Mouse (Mus musculus) C2C12 (cell line): ENCODE measurements around the gene Pih1d1. TPM values are rescaled to one million over a fixed set of nuclear protein-coding genes. Genes with fewer than 3 reads are reported as not detected.
"Not testable (repeated sequence)": the region's sequence is repeated elsewhere in the genome, so short reads cannot be mapped to it uniquely, and the experiment has no call there.

Experiments used
- H3K27me3 ChIP-seq: one replicate; pipeline ENCODE4 v1.6.1; 2011; ENCODE audit not compliant: control insufficient read depth, insufficient read depth, insufficient read length
- H3K36me3 ChIP-seq: one replicate; pipeline ENCODE4 v1.6.1; 2011; ENCODE audit not compliant: control insufficient read depth, insufficient read depth
- H3K4me3 ChIP-seq: one replicate; pipeline ENCODE4 v1.5.1; 2011; ENCODE audit warnings: mild to moderate bottlenecking, control low read depth; ENCODE audit not compliant: poor library complexity, insufficient read depth, severe bottlenecking
- H3K79me2 ChIP-seq: one replicate; pipeline ENCODE4 v1.6.1; 2011; ENCODE audit not compliant: control insufficient read depth, insufficient read depth
- H3K79me3 ChIP-seq: one replicate; pipeline ENCODE4 v1.6.1; 2011; ENCODE audit warnings: low read depth, control low read depth
- H3ac ChIP-seq: one replicate; pipeline ENCODE3; 2011; ENCODE audit warnings: low read depth; ENCODE audit not compliant: control insufficient read depth, insufficient read length
- CEBPB ChIP-seq: IDR thresholded peaks from one replicate; pipeline ENCODE4 v1.6.1; 2011; ENCODE audit warnings: low read depth, mild to moderate bottlenecking, control low read depth, moderate library complexity
- CTCF ChIP-seq: IDR thresholded peaks from one replicate; pipeline ENCODE4 v1.5.1; 2011; ENCODE audit not compliant: control insufficient read depth, insufficient read depth, insufficient read length
- FOSL1 ChIP-seq: IDR thresholded peaks from one replicate; pipeline ENCODE4 v1.8.0; 2011; ENCODE audit warnings: mild to moderate bottlenecking, low read length; ENCODE audit not compliant: poor library complexity, insufficient read depth, severe bottlenecking
- MAX ChIP-seq: IDR thresholded peaks from one replicate; pipeline ENCODE4 v1.6.1; 2011; ENCODE audit warnings: mild to moderate bottlenecking, control low read depth
- MYOD1 ChIP-seq: IDR thresholded peaks from one replicate; pipeline ENCODE4 v1.6.1; 2011; ENCODE audit warnings: low read depth; ENCODE audit not compliant: control insufficient read depth, insufficient read length
- MYOG ChIP-seq: IDR thresholded peaks from one replicate; pipeline ENCODE4 v1.6.1; 2011; ENCODE audit not compliant: control insufficient read depth, insufficient read length; ENCODE audit errors: extremely low read depth
- USF1 ChIP-seq: IDR thresholded peaks from one replicate; pipeline ENCODE4 v1.6.1; 2011; ENCODE audit warnings: low read depth, mild to moderate bottlenecking, control low read depth, moderate library complexity
- polyA plus RNA-seq: library from polyadenylated mRNA; unstranded; fragments of >200 nt; fragmentation: generic; extraction: Trizol; gene quantifications from one replicate; pipeline ENCODE4 v1.2.1, GENCODE M21; 2012; ENCODE audit warnings: missing spikeins

Gene Pih1d1
- polyA plus RNA-seq, 1 experiment: 129 TPM

DNA sequence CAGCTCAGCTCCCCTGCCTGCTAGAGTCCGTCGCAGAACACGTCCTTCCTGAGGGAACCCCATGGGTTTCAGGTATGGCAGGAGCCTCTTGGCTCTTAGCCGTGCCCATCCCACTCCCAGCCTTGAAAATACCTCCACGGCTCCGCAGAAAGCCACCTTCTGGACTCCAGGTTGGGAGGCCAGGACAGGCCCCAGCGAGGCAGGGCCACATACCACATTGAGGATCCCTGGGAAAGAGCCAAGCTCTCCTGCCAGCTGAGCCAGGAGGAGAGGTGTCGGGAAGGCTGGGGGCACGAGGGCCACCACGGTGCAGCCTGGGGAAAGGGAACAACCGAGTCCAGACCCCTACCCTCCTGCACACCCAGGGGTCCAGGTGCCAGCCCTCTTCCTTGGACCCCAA, 6.8 kb upstream of the Pih1d1 start:
- Histone ChIP-seq H3K79me3 (no peaks in the 10 kb centered on the region), H3K27me3 (no peaks in the 10 kb centered on the region), H3K4me3 (no peak overlapping the region), H3K36me3 (no peaks in the 10 kb centered on the region), H3ac (no peak overlapping the region), H3K79me2 (no peaks in the 10 kb centered on the region)
- TF ChIP-seq USF1 (no peak), MYOG (no peak)

DNA sequence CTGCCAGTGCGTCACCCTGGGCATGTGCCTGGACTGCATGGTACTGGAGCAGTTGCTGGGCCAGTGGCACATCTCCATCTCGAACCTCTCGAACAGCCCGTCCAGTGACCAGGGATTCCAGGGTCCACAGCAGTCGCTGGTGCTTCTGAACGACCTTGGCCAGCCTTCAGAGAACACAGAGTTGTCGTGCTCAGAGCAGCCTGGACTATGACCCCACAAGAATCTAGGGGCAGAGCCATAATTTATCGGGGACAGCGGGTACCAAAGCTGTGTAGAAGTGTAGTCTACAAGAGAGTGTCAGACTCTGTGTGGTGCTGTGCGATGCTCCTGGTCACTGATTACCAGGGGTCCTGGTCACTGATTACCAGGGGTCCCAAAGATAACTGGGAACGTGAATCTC, 6.2 kb upstream of the Pih1d1 start:
- Histone ChIP-seq H3K79me2 (no peaks in the 10 kb centered on the region), H3K27me3 (no peaks in the 10 kb centered on the region), H3K36me3 (no peaks in the 10 kb centered on the region), H3ac (no peak overlapping the region), H3K79me3 (no peaks in the 10 kb centered on the region), H3K4me3 (no peak overlapping the region)
- TF ChIP-seq FOSL1: no peak
- TF ChIP-seq CTCF: no peak
- TF ChIP-seq CEBPB: no peak
- no peak for TF ChIP-seq USF1
- TF ChIP-seq MYOG: no peak
- no peak for TF ChIP-seq MYOD1
- TF ChIP-seq MAX: no peak

DNA sequence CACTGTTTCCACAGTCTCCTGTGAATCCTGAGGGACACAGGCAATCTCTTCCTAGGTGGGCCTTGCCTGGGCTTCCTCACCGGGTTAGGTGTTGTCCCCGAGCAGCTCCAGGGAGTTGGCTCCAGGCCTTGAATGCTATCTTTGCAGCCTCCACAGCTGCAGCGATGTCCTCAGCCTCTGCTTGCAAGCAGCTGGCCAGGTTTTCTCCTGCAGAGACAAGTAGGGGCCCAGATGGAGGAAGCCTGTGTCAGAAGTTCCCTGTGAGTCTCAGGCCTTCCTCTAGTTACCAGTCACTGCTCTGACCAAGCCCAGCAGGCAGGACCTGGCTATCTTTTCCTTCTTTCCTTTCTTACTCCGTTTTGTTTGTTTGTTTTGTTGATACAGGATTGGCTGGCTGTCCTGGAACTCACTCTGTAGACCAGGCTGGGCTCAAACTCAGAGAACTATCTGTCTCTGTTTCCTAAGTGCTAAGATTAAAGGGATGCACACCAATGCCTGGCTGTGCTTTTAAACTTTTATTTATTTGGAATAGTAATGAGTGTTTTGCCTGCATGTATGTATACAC, 5.5 kb upstream of the Pih1d1 start:
- no peak overlapping the region for H3ac ChIP-seq
- H3K4me3 ChIP-seq: no peak overlapping the region
- no peak for TF ChIP-seq USF1
- TF ChIP-seq MYOD1: no peak
- no peak for TF ChIP-seq CTCF
- no peak for TF ChIP-seq CEBPB
- TF ChIP-seq FOSL1: no peak
- no peak for TF ChIP-seq MAX
- no peak for TF ChIP-seq MYOG
- no peaks in the 10 kb centered on the region for H3K27me3 ChIP-seq
- H3K79me3 ChIP-seq: no peaks in the 10 kb centered on the region
- peaks cover 4% of the 10 kb centered on the region for H3K79me2 ChIP-seq
- H3K36me3 ChIP-seq: no peaks in the 10 kb centered on the region

DNA sequence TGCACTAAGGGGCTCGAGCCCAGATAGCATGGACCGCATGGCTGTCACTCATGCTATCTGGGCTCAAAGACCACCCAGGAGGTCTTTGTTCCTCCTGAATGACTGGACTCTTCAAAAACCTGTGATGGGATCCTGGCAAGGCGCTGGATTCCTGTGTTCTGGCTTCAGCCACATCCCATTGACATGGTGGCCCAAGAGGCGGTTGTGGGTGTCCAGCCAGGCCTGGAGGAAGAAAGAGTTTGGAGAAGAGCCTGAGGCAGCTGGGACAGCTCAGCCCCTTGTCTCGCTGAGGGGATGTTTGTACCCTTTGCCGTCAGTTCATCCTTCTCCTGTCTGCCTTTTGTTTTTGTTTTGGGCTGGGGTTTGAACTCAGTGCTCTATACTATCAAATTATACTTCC, 4.6 kb upstream of the Pih1d1 start:
- no peaks in the 10 kb centered on the region for H3K27me3 ChIP-seq
- no peak overlapping the region for H3K4me3 ChIP-seq
- TF ChIP-seq MYOG (no peak), MYOD1 (no peak), CTCF (no peak), USF1 (no peak), CEBPB (no peak), FOSL1 (no peak), MAX (no peak)
- no peaks in the 10 kb centered on the region for H3K36me3 ChIP-seq
- no peaks in the 10 kb centered on the region for H3K79me3 ChIP-seq
- H3ac ChIP-seq: no peak overlapping the region
- H3K79me2 ChIP-seq: peaks cover 6% of the 10 kb centered on the region

DNA sequence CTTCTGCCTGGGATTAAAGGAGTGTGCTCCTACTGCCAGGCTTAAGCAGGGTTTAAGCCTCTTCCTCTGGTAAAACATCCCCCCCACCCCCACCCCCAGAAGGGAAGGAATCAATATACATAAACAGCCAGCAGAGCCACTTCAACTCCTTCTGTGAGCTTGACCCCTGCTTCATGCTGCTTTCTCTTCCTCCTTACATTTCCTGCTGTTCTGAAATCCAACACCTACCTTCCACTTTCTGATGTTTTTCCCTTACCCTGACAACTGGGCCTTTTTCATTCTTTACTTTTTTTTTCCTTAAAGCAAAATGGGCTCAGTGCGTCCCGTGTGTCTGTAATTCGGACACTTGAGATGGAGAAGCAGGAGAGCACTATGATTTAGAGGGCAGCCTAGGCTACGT, 3.8 kb upstream of the Pih1d1 start:
- H3K36me3 ChIP-seq: no peaks in the 10 kb centered on the region
- no peaks in the 10 kb centered on the region for H3K79me3 ChIP-seq
- TF ChIP-seq MYOG (no peak), CEBPB (no peak), CTCF (no peak), FOSL1 (no peak), MAX (no peak), USF1 (no peak), MYOD1 (no peak)
- H3K27me3 ChIP-seq: no peaks in the 10 kb centered on the region
- peaks cover 6% of the 10 kb centered on the region for H3K79me2 ChIP-seq
- no peak overlapping the region for H3K4me3 ChIP-seq
- H3ac ChIP-seq: no peak overlapping the region

DNA sequence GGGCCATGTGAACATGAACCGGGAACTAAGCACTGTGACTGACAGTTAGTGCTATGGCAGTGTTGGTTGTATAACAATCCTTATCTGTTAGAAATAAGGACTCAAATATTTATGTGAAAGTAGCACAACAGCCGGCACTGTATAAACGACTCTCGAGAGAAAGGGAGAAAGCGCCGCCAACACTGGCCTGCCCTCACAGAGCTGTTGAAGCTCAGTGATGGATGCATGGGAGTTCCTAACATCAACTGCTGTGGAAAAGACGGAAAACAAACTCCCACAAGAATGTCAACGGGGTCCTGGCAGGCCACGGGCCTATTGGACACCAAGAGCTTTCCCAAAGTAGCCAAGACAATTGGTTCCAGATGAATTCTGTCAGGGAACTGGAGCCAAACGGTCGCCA, 2.8 kb upstream of the Pih1d1 start:
- Histone ChIP-seq H3K79me2 (peaks cover 6% of the 10 kb centered on the region), H3K36me3 (no peaks in the 10 kb centered on the region), H3ac (no peak overlapping the region), H3K4me3 (no peak overlapping the region), H3K79me3 (no peaks in the 10 kb centered on the region), H3K27me3 (no peaks in the 10 kb centered on the region)
- TF ChIP-seq CTCF: no peak
- TF ChIP-seq MYOG: no peak
- no peak for TF ChIP-seq USF1
- TF ChIP-seq MAX: no peak
- no peak for TF ChIP-seq MYOD1
- no peak for TF ChIP-seq CEBPB
- TF ChIP-seq FOSL1: no peak

DNA sequence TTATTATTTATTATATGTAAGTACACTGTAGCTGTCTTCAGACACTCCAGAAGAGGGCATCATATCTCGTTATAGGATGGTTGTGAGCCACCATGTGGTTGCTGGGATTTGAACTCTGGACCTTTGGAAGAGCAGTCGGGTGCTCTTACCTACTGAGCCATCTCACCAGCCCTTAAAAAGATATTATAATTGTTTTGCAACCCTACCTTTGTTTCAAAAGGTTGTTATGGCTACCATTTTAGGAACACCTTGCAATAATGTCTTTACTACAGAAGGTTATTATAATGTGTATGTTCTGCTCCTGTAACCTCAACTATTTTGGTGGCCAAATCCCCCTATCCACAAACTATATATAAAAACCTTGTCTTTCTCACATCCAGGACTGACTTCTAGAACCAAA, 1.1 kb upstream of the Pih1d1 start:
- not testable (repeated sequence) for H3K79me2 ChIP-seq, H3K4me3 ChIP-seq

More for the DNA sequence above, 1.1 kb upstream of the Pih1d1 start:
- not testable (repeated sequence) for H3ac ChIP-seq, H3K36me3 ChIP-seq, H3K79me3 ChIP-seq, H3K27me3 ChIP-seq
